Mouse (Mus musculus): ENCODE results near the gene Sbsn.
"Not testable (repeated sequence)": the region's sequence is repeated elsewhere in the genome, so short reads cannot be mapped to it uniquely, and the experiment has no call there.

DNA sequence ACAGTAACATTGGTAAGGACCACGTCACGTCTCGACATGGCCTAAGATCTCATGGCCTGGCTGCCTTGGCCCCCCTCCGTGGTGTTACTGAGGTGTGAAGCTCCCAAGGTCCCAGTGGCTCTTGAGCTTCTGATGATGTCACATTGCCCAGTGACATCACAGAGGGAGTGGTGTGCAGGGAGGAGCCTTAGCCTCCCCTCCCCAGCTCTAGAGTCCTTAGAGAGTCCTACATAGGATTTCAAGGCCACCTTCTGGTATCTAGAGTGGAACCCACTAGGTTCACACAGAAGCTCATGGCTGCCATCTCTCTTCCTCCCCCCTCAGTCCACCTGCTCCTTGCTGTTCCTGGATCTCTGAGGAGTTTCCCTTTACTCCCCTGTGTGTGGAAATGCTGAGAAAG, 7.7 kb upstream of the Sbsn start, which contains the start of gene Gapdhs:
- TF ChIP-seq POLR2A (IDR thresholded peaks at IDR 0.05; ENCODE audit: insufficient read depth, low read depth, low read length); CTCF (IDR thresholded peaks at IDR 0.05): not testable (repeated sequence)
